Mouse (Mus musculus) heart, embryonic 15.5 days (tissue): Measurements from ENCODE around the gene Nfix. TPM values are rescaled to one million over a fixed set of nuclear protein-coding genes. Genes with fewer than 3 reads are reported as not detected.
"Not testable (repeated sequence)": the region's sequence is repeated elsewhere in the genome, so short reads cannot be mapped to it uniquely, and the experiment has no call there.

ENCODE experiments used
- ATAC-seq: fragments of 200-750 bp; cut with Nextera tagmentation; replicated peaks from 2 replicates; pipeline ENCODE4 v1.8.0; 2017; ENCODE audit warnings: low read depth, moderate TSS enrichment; ENCODE audit not compliant: insufficient number of reproducible peaks, insufficient read depth, low FRiP score
- H3K27ac ChIP-seq: fragments of 300-500 bp; sonication (generic); 2 replicates; pipeline ENCODE4 v1.5.1; 2015; ENCODE audit warnings: mild to moderate bottlenecking, inconsistent platforms
- H3K27me3 ChIP-seq: fragments of 300-500 bp; sonication (generic); 2 replicates; pipeline ENCODE4 v1.6.1; 2015; ENCODE audit warnings: inconsistent platforms
- H3K36me3 ChIP-seq: fragments of 300-500 bp; sonication (generic); 2 replicates; pipeline ENCODE4 v1.6.1; 2015; ENCODE audit warnings: mild to moderate bottlenecking, inconsistent platforms
- H3K4me1 ChIP-seq: fragments of 300-500 bp; sonication (generic); replicated peaks from 2 replicates; pipeline ENCODE4 v1.6.1; 2015; ENCODE audit warnings: inconsistent platforms
- H3K4me2 ChIP-seq: fragments of 300-500 bp; sonication (generic); 2 replicates; pipeline ENCODE4 v1.6.1; 2015; ENCODE audit warnings: inconsistent platforms, mild to moderate bottlenecking, moderate library complexity
- H3K4me3 ChIP-seq: fragments of 300-500 bp; sonication (generic); 2 replicates; pipeline ENCODE4 v1.5.1; 2015; ENCODE audit warnings: mild to moderate bottlenecking, inconsistent platforms
- H3K9ac ChIP-seq: fragments of 300-500 bp; sonication (generic); 2 replicates; pipeline ENCODE4 v1.6.1; 2015; ENCODE audit warnings: mild to moderate bottlenecking, inconsistent platforms
- H3K9me3 ChIP-seq: fragments of 300-500 bp; sonication (generic); replicated peaks from 2 replicates; pipeline ENCODE4 v1.6.1; 2016; ENCODE audit warnings: inconsistent platforms
- WGBS: fragments of 180-500 bp; shearing (Covaris S2); methylation state at CpG from one replicate; pipeline ENCODE4 v1.1.7; 2015; ENCODE audit warnings: mixed read lengths; 5-methylcytosine and 5-hydroxymethylcytosine counted together
- polyA plus RNA-seq: library from polyadenylated mRNA; unstranded; fragments of >200 nt; fragmentation: Nextera tagmentation; extraction: Ambion mirVana; gene quantifications from 2 replicates; pipeline ENCODE4 v1.2.1, GENCODE M21; 2015

Gene Nfix
- polyA plus RNA-seq, 1 experiment from 2014 or later = 15.0 TPM

GRCm38 (mm10) chr8:84687705-84688100, 112.4 kb downstream of the Nfix start, which contains the start of gene Nacc1:
TSS of gene Nacc1 (minus strand) at chr8:84687862.
- peak within 1 kb of the TSS; percentile 78 for H3K4me2 ChIP-seq
- ATAC-seq = peak; percentile 81
- peaks cover 50% of the 10 kb centered on the region for H3K4me1 ChIP-seq
- peak within 1 kb of the TSS; percentile 88 for H3K27ac ChIP-seq
- H3K4me3 ChIP-seq = peak within 1 kb of the TSS; percentile 86
- H3K9me3 ChIP-seq = no peaks in the 10 kb centered on the region
- H3K27me3 ChIP-seq = no peaks in the 10 kb centered on the region
- peak within 1 kb of the TSS; percentile 96 for H3K9ac ChIP-seq
- 0% methylated on average over 36 of the region's 37 CpGs for WGBS
- H3K36me3 ChIP-seq = peaks cover 16% of the 10 kb centered on the region; the same call in 1 of the 2 replicates

DNA sequence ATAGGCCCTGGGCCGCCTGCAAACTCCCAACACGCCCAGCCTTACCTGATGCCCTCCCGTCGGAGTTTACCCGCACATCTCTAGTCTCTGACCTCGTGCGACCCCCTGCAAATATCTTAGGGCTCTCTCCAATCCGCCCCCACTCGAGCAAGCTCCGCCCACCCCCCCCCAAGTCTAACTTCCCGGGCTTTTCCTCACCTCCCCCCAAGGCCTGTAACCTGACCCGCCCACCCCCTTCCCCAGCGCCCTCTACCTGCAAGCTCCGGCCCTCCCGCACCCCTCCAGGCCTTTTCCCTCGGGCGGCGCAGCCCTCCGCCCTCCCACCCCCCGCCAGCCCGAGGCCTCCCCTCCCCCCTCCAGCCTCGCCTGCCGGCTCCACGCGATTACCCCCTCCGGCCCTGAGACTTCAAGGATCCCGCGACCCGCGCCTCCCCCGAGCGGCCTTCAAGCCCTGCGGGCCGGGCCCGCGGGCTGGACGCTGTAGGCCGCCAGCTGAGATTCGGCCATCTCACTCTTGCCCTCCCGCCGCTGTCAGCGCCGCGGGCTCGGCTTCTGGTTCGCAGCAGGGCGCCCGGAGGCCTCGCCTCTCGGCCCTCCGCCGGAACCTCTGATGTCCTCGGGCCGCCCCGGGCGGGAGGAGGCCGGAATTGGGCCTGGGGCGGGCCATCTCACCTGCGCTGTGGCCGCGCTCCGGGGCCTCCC, 113.0 kb downstream of the Nfix start:
- H3K4me2 ChIP-seq = peak overlapping the region; percentile 78
- peaks cover 10% of the 10 kb centered on the region; the same call in 1 of the 2 replicates for H3K36me3 ChIP-seq
- no peaks in the 10 kb centered on the region for H3K27me3 ChIP-seq
- WGBS = under 1% methylated on average over 53 of the region's 62 CpGs
- peak overlapping the region; percentile 88 for H3K27ac ChIP-seq
- ATAC-seq = peak; percentile 45
- peak overlapping the region; percentile 79 for H3K4me3 ChIP-seq
- peaks cover 55% of the 10 kb centered on the region for H3K4me1 ChIP-seq
- no peaks in the 10 kb centered on the region for H3K9me3 ChIP-seq
- H3K9ac ChIP-seq = peak overlapping the region; percentile 96

- peaks cover 55% of the 10 kb centered on the region for H3K4me1 ChIP-seq
- no peak for ATAC-seq
Measured at GRCm38 (mm10) chr8:84686191-84687002, 113.7 kb downstream of the Nfix start, which contains the start of gene Trmt1. TSS of gene Trmt1 (plus strand) at chr8:84686307.

DNA sequence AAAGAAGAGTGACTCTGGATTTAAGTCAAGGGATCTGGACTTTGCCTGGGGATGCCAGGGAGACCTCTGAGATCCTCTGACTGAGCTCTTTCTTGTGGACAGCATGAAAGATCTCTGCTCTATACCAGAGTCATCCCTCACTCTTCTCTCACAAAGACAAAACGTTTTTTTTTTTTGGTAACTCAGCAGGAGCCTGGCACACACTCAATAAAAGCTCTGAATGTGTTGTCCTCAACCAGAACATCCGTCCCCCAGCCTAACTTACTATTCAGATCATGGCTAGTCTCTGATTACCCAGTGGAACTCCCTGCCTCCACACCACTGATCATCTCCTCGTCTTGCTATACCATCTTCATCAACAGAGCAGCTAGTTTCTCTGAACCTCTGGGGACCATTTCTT, 115.6 kb downstream of the Nfix start:
- peaks cover 42% of the 10 kb centered on the region for H3K4me1 ChIP-seq
- no peak for ATAC-seq

More at GRCm38 (mm10) chr8:84686191-84687002, 113.7 kb downstream of the Nfix start, which contains the start of gene Trmt1:
- Histone ChIP-seq H3K27me3 (no peaks in the 10 kb centered on the region), H3K9ac (peak within 1 kb of the TSS; percentile 96), H3K4me3 (peak within 1 kb of the TSS; percentile 79), H3K4me2 (peak within 1 kb of the TSS; percentile 78), H3K36me3 (peaks cover 6% of the 10 kb centered on the region; the same call in 1 of the 2 replicates), H3K9me3 (no peaks in the 10 kb centered on the region), H3K27ac (peak within 1 kb of the TSS; percentile 88)
- WGBS = 14% methylated on average over 20 of the region's 20 CpGs

GRCm38 (mm10) chr8:84682257-84682656, 117.9 kb downstream of the Nfix start:
- H3K9me3 ChIP-seq = no peaks in the 10 kb centered on the region
- H3K4me2 ChIP-seq = no peak overlapping the region
- no peak overlapping the region for H3K27ac ChIP-seq
- no peak overlapping the region for H3K4me3 ChIP-seq
- H3K9ac ChIP-seq = no peak overlapping the region
- 59% methylated on average over 2 of the region's 2 CpGs for WGBS
- H3K27me3 ChIP-seq = no peaks in the 10 kb centered on the region
- no peaks in the 10 kb centered on the region for H3K36me3 ChIP-seq
- ATAC-seq = no peak
- H3K4me1 ChIP-seq = peaks cover 30% of the 10 kb centered on the region

More for the DNA sequence above, 115.6 kb downstream of the Nfix start:
- Histone ChIP-seq H3K27me3 (no peaks in the 10 kb centered on the region), H3K9me3 (no peaks in the 10 kb centered on the region), H3K36me3 (no peaks in the 10 kb centered on the region), H3K4me2 (no peak overlapping the region), H3K27ac (no peak overlapping the region), H3K4me3 (no peak overlapping the region), H3K9ac (no peak overlapping the region)
- WGBS = 54% methylated on average over 3 of the region's 3 CpGs

GRCm38 (mm10) chr8:84681476-84681875, 118.7 kb downstream of the Nfix start:
- Histone ChIP-seq H3K9me3 (no peaks in the 10 kb centered on the region), H3K4me3 (no peak overlapping the region), H3K36me3 (peaks cover 1% of the 10 kb centered on the region), H3K9ac (no peak overlapping the region), H3K27ac (no peak overlapping the region), H3K27me3 (no peaks in the 10 kb centered on the region), H3K4me2 (no peak overlapping the region), H3K4me1 (peaks cover 25% of the 10 kb centered on the region)
- ATAC-seq = no peak
- WGBS = 64% methylated on average over 2 of the region's 2 CpGs

GRCm38 (mm10) chr8:84677305-84677704, 122.8 kb downstream of the Nfix start:
- H3K36me3 ChIP-seq = peaks cover 39% of the 10 kb centered on the region
- no peak overlapping the region for H3K27ac ChIP-seq
- H3K27me3 ChIP-seq = no peaks in the 10 kb centered on the region
- H3K9me3 ChIP-seq = no peaks in the 10 kb centered on the region
- H3K9ac ChIP-seq = no peak overlapping the region
- no peak overlapping the region for H3K4me3 ChIP-seq
- H3K4me1 ChIP-seq = peaks cover under 1% of the 10 kb centered on the region; the same call in 1 of the 2 replicates
- WGBS = 82% methylated on average over 5 of the region's 5 CpGs
- ATAC-seq = no peak
- H3K4me2 ChIP-seq = no peak overlapping the region

DNA sequence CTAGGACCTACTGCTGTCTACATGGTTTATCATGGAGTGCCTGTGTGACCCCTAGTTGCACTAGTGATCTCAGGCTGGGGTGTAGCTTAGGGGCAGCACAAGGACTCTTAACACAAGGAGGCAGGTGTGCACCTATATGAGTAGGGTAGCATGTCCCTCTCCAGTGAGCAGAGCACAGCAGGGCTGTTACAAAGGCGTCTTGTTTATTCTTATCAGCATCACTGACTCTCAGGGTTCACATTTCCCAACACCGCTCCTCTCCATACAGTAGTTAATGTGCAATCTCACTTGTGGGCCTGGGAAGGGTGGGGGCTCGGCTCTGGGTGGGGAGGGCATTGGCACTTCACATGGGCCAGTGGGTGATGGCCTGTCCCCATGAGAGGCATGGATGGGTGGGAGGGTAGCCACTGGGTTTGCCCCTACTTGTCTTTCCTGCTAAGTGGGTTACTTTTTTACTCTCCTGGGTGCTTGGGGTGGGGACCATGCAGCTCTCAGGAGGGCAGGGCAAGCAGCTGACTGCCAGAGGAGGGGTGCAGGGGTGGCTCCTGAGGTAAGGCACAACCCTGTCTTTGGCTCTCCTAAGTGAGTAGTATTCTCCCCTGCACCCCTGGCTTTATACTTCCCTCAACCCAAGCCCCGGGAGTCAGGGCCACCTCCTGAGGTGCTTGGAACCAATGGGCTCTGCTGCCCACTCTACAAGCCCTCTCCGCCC, 129.7 kb downstream of the Nfix start:
- not testable (repeated sequence) for ATAC-seq

GRCm38 (mm10) chr8:84668731-84669485, 131.2 kb downstream of the Nfix start:
- Histone ChIP-seq H3K9ac (no peak overlapping the region), H3K4me2 (no peak overlapping the region), H3K27ac (no peak overlapping the region), H3K4me1 (peaks cover 11% of the 10 kb centered on the region; the same call in 1 of the 2 replicates), H3K9me3 (no peaks in the 10 kb centered on the region), H3K36me3 (peaks cover 16% of the 10 kb centered on the region), H3K4me3 (no peak overlapping the region), H3K27me3 (no peaks in the 10 kb centered on the region)
- no peak for ATAC-seq
- 77% methylated on average over 6 of the region's 6 CpGs for WGBS

More for the DNA sequence above, 129.7 kb downstream of the Nfix start:
- not testable (repeated sequence) for H3K9me3 ChIP-seq, H3K27ac ChIP-seq, H3K27me3 ChIP-seq, H3K4me2 ChIP-seq, H3K9ac ChIP-seq, H3K4me1 ChIP-seq, H3K4me3 ChIP-seq
- peaks cover 30% of the 10 kb centered on the region for H3K36me3 ChIP-seq
- 74% methylated on average over 5 of the region's 5 CpGs for WGBS

- ATAC-seq = no peak
- Histone ChIP-seq H3K36me3 (peaks cover 10% of the 10 kb centered on the region), H3K4me1 (peaks cover 15% of the 10 kb centered on the region), H3K9me3 (no peaks in the 10 kb centered on the region), H3K4me3 (no peak overlapping the region), H3K27me3 (no peaks in the 10 kb centered on the region), H3K27ac (no peak overlapping the region), H3K9ac (no peak overlapping the region), H3K4me2 (no peak overlapping the region)
- WGBS = 43% methylated on average over 1 of the region's 1 CpGs
Measured at GRCm38 (mm10) chr8:84668081-84668480, 132.1 kb downstream of the Nfix start.
